Mouse (Mus musculus): ENCODE results near the gene Smpdl3b.
"Not testable (repeated sequence)": the region's sequence is repeated elsewhere in the genome, so short reads cannot be mapped to it uniquely, and the experiment has no call there.

The Smpdl3b gene

DNA sequence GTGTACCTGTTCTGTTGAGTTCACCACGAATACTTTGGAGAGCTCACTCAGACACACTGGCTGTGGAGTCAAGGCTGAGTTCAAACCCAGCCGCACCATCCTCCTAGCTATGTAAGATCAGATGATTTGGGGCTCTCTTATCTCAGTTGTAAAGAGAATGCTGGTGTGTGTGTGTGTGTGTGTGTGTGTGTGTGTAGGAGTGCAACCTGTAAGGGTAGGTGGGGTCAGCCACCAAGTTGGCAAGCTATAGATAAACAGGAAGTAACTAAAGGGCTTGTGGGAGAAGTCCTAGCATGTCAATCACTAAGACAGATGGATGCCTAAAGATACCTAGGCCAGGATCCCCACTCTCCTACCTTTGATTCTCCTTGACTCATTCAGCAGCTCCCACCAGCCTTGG is 26.7 kb upstream of the Smpdl3b start:
- CTCF ChIA-PET: interaction anchor here (0.8 to 1.7 kb wide), 2 partner anchors 10 to 208 kb away, joined by 3 to 8 read pairs; no protein-coding TSS in a partner anchor

DNA sequence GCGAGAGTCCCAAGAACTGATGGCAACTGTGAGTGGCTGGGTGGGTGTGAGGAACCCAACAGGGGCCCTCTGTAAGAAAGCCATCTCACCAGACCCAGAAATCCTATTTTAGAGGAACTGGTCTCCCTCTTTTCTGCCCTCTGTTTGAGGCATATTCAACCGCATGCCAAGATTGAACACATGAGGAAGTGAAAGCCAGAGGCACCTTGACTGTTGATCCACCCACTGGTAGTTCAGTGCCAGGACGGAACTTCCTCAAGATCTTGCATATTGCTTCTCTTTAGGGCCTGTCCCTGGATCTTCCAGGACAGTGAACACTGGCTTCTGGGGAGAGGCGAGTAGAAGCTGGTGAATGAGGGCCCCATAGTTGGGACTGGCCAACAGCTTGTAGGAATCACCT is 23.2 kb upstream of the Smpdl3b start:
- CTCF ChIA-PET: interaction anchor here (0.6 to 0.7 kb wide), 2 partner anchors 36 to 66 kb away, joined by 3 read pairs; no protein-coding TSS in a partner anchor

DNA sequence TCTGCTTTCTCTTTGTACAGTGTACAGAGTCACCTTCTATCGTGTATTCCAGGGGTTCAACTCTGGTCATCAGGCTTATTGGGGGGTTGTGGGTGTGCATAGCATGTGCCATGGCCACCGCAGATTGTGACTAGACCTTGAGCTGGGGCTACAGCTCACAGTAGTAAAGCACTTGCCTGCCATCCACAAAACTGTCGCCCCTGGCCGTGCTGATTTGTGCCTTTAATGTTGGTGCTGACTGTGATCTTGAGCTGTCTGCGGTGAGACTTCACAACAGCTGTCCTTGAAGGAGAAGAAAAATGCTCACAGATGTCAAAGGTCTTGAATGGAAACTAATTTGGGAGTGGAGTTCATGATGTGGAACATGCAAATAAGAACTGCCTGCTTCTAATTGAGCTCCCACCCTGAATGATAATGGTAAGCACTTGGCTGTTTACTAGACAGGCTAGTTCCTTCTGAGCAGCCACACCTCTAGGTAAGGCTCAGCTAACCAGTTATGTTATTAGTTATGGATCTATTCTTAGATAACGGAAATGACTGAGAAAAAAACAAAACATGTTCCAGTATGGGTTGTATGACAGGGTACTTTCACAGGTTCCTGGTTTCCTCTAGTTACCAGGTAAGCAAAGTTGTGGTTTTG is 21.6 kb upstream of the Smpdl3b start:
- CTCF ChIA-PET: interaction anchor here (0.6 to 3.3 kb wide), 6 partner anchors 19 to 262 kb away, joined by 3 to 20 read pairs (median 4); no protein-coding TSS in a partner anchor

DNA sequence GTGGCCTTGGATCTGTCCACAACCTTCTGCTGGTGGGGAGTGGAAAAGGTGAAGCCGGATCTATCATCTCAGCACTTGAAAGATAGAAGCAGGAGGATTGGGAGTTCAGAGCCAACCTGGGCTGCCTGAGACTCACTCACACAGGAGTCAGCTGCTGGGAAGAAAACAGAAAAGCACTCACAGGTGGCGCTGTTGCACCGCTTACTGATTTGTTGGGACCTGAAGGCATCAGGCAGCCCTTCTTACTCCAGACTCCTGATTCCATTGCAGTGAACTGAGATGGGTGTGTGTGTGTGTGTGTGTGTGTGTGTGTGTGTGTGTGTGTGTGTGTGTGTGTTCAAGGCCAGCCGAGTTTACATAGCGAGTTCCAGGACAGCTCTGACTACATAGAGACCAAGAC is 19.7 kb upstream of the Smpdl3b start:
- CTCF ChIA-PET: interaction anchor here (1.5 to 3.3 kb wide), 2 partner anchors 43 to 47 kb away, joined by 4 to 20 read pairs; no protein-coding TSS in a partner anchor

DNA sequence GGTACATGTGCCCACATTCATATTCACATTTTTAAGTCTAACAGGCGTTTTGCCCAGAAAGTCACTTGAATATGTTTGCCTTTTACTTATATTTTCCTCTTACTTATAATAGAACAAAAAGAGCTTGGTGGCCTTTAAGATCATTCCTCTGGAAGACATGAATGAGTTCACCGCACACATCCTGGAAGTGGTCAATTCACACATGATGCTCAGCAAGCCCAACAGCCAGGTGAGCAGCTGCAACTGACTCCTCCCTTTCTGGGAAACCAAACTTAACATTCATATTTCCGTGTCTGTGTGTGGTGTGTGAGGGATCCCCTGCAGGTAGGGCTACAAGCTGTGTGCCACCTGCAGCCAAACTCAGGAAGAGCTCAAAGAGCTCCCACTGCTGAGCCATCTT is 17.9 kb upstream of the Smpdl3b start:
- CTCF ChIA-PET: interaction anchor here (0.6 to 1.7 kb wide), 2 partner anchors 23 to 49 kb away, joined by 4 to 6 read pairs; no protein-coding TSS in a partner anchor

DNA sequence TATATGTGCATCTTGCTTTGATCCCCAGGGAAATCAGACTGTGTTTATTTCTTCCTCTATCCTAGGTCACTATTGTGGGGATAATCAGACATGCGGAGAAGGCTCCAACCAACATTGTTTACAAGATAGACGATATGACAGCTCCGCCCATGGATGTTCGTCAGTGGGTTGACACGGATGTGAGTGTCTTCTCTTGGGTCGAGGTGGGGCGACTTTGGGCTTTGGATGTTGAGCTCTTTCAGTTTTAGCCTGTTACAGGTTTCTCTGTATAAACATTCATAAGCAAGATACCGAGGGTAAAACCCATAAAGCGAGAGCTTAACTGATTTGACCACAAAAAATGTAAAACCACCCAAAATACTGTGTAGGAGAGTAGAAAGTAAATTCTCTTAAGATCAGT is 14.7 kb upstream of the Smpdl3b start:
- CTCF ChIA-PET: interaction anchor here (0.8 kb wide), 1 partner anchor 1041 kb away, joined by 3 read pairs; no protein-coding TSS in a partner anchor

DNA sequence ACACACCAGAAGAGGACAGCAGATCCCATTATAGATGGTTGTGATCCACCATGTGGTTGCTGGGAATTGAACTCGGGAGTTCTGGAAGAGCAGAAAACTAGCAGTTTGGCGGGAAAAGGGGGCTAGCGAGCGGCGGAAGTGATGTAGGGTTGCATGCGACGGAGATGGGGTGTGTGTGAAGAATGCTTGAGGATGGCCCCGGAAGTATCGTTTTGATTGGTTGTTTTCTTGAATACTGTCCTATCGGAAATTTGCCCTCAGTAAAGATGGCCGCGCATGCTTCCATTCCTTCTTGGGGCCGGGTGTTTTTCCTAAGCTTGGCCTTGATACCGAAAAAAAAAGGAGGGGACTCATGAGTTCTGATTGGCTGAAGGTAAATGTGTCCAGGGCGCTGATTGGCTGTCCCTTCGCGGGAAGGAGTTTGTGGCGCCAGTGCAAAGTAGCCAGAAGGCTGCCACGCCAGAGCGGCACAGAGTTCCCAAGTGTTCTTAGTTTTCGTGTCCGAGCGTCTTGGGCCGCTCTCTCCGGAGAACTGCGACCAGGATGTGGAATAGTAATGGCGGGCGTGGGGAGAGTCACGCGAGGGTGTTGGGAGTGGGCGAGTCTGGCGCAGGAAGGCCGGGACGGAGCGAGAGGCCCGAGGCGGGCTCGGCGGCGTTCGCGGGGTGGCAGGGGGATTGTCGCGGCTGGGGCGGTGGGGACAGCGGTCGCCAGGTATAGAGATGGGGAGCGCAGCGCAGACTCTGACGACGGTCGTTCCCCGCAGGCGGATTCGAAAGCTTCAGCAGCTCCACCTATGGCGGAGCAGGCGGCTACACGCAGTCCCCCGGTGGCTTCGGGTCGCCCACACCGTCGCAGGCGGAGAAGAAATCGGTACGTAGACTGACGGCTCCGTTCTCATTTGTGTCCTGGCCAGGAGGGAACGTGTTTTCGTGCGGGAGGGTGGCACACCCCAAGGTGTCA is 11.1 kb upstream of the Smpdl3b start, which contains the start of gene Rpa2:
Gene Rpa2, plus strand, starts transcription at position 419 of the 963 bp plus-strand sequence.
- CTCF ChIA-PET: interaction anchor here (0.8 kb wide), 1 partner anchor 49 kb away, joined by 3 read pairs; no protein-coding TSS in a partner anchor

DNA sequence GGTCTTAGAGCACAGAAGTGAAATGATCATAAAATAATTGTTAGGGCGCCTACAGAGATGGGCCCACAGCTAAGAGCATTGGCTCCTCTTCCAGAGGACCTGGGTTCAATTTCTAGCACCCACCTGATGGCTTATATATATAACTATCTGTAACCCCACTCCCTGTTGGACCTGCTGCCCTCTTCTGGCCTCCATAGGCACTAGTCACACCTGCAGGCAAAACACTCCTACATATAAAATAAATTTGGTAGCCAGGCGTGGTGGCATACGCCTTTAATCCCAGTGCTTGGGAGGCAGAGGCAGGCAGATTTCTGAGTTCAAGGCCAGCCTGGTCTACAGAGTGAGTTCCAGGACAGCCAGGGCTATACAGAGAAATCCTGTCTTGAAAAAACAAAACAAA is 6.1 kb upstream of the Smpdl3b start:
- CTCF ChIA-PET: not testable (repeated sequence)

DNA sequence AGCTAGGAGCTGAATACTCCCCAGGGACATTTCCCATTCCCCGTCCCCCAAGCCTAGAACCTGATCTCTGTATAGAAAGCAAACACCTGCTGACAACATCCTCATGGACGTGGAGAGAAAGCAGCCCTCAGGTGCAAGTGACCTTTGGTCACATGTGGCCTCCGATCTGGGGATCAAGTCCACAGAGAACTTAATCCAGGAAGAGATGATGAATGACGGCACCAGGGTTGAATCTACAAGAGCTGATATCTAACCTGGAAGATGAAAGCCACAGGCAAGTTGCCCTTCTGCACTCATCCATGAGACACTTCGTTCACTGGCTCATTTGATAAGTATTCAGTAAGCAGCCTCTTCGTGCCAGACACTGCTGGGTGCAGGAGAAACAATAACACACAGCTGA is 5.5 kb upstream of the Smpdl3b start:
- CTCF ChIA-PET: no interaction called here

DNA sequence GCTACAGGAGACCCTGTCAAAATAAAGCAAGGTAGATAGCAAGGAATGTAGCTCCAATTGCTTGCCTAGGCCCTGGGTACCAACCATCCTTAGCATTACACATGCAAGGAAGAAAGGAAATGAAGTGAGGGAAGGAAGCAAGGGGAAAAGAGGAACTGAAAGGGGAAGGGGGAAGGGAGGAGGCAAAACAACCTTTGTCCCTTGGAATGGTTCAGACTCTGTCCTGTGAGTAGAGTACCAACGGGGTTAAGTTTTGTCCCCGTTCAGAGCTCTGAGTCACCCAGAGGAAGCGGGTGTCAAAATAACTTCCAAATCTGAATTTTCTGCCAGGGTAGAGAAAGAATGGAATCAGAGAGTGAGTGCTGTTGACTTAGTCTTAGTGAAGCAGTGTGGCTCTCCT is 3.2 kb upstream of the Smpdl3b start:
- CTCF ChIA-PET: no interaction called here

DNA sequence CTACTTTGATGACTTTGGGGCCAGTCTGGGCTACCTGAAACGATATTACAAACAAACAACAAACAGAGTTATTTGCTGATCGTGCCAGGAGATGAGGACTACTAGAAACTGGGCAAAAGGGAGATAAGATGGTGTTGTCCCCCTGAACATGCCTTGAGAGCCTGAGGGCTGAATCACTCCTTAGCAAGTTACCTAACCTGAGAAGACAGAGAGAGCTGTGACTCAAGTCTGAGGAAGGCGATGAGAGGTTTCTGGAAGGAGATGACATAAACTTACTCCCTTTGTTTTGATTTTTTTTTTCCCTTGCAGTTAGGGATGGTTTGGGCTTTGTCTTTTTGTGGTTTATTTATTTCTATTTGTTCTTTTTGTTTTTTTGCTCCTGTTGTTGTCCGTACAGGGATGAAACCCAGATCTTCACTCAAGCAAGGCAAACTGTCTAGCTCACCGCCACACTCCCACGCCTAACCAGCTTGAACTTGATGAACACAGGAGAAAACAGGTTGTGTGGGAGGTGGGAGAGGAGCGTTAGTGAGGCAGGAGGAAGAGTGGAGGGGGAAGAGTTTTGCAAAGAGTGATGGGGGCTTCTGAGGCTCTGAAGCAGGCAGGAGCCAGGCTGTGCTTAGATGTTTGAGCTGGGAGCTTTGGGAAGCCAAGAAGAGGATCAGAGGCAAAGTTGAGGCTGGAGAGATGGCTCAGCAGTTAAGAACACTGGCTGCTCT is 740 bp upstream of the Smpdl3b start:
- CTCF ChIA-PET: no interaction called here

DNA sequence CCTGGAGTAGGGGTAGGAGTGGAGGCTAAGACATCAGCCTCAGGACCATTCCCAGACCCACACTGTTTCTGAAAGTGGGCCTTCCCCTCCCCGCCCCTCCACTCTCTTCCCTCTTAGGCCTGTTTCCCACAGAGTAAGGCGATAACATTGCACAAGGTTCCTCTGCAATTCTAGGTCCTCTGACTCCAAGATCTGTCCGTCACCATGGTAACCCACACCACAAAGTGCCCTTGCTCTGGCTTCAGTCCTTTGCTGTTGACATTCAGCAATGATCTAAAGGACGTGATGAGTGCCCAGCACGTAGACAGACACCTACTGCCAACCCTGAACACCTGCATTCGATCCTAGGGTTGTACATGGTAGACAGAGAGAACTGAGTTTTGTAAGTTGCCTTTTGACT is 4.1 kb downstream of the Smpdl3b start:
- CTCF ChIA-PET: no interaction called here

DNA sequence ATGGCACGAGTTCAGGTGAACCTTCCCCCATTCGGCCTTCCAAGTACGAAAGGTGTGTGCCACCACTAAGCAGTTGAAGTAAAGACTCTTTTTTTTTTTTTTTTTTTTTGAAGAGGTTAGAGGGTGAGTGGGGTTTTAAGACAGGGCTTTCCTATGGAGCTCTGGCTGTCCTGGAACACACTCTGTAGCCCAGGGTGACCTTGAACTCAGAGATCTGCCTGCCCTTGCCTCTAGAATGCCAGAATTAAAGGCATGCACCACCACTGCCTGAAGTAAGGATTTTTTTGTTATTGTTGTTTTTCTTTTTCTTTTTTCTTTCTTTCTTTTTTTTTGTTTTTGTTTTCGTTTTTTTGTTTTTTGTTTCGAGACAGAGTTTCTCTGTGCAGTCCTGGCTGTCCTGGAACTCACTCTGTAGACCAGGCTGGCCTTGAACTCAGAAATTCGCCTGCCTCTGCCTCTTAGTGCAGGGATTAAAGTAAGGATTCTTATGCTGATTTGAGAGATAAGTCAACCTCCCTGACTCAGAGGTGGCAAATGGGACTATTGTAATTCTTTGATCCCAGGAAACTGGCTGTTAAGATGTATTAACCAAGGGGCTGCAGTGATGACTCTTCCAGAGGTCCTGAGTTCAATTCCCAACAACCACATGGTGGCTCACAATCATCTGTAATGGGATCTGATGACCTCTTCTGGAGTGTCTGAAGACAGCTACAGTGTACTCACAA is 7.6 kb downstream of the Smpdl3b start:
- CTCF ChIA-PET: no interaction called here

DNA sequence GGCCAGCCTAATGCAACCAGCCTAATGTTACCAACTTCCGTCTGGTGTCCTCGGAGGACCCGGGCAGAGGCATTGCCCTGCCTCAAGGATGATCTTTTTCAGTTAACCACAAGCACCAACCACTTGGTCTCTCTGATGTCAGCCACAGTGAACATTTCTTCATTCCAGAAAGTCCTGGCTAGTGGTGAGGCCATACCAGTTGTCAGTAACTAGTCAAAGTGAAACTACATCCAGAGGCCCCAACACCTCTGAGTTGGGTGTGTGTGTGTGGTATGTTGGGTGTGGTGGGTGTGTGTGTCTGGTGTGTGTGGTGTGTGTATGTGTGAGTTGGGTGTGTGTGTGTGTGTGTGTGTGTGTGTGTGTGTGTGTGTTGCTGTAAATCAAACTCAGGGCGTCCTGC is 8.3 kb downstream of the Smpdl3b start:
- CTCF ChIA-PET: no interaction called here

DNA sequence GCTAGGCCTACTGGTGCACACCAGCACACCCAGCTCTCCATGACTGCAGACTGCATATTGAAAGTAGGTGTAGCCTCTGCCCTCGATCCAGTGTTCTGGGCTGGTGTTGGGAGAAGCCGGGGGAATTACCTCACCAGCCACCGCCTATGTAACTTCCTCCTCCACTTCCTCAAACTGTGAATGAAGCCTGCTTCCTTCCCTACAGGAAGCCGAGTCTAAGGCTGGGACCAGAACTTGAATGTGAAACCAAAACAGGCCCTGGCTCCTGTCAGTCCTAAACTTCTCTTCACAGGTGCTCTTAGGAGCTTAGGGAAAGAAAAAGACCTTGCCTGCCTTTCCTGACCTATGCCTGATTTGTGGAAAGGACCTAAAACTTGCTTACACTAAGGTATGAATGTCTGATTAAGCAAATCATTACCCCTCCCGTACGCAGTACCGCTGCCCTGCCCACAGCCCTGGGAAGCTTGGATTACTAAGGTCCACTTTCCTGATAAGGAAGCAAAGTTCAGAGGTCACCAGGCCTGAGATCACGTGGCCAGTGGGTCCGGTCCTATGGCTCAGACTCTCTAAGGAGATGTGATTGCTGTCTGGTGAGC is 9.3 kb downstream of the Smpdl3b start:
- CTCF ChIA-PET: interaction anchor here (0.5 kb wide), 2 partner anchors 11 to 128 kb away, joined by 3 read pairs; no protein-coding TSS in a partner anchor

DNA sequence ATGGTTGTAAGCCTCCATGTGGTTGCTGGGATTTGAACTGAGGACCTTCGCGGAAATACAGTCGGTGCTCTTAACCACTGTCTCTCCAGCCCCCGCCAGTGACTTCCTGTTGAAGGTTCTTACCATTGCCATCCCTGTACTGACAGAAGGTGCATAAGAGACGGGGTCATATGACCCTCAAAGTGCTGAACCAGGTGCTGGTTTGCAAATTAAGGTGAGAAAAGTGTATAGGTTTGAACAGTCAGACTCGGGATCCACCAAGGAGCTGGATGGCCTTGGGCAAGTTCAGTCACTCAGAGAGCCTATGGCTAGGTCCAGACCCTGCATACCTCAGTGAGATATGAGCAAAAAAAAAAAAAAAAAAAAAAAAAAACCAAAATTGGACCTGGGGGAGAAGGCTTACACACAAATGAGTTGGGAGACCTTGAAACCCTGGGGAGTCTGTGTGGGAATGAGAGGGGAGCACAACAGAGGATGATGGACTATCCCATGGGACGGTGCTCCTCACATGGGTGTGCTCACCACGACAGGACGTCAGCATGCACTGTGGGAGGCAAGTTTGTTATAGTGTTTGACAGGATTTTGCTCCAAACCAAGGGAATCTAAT is 10.0 kb downstream of the Smpdl3b start:
- CTCF ChIA-PET: interaction anchor here (0.5 kb wide), 1 partner anchor 11 kb away, joined by 3 read pairs; no protein-coding TSS in a partner anchor

DNA sequence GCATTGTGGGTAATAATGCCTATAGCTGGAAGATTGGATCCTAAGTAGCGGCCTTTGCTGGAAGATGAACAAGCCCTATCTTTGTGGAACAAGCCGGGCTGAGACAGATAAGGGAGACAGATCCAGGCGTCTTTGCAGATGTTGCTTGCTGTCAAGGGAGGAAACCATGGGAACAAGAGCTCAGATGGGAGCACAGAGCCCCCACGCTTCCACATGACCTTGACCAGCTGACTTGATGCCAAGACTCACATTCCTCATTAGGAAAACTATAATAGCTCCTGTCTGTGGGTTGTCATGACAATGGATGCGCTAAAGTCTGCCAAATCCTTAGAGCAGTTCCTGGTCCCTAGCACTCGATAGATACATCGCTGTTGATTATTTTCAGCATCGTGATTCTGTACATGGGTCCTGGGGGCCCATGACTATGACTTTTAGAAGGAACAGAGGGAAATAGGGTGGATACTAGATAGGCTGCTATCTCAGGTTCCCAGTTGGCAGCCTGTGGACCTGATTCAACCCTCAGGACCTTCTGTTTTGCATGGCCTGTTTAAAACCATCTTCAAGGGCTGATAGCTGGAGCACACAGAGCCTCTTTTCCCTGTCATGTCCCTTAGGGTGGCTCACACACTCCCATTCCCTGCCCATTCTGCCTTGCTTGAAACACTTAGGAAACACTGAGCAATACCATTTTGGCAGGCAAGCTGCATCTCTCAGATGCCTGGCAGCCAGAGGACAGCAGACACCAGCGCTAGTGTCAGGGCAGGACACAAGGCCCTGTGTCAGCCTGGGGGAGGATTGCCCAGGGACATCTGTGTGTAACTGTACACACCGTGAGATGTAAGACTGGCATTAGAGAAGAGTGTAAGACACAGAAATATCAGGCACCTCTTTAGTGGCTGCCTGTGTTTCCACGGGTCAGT is 12.8 kb downstream of the Smpdl3b start:
- CTCF ChIA-PET: no interaction called here

DNA sequence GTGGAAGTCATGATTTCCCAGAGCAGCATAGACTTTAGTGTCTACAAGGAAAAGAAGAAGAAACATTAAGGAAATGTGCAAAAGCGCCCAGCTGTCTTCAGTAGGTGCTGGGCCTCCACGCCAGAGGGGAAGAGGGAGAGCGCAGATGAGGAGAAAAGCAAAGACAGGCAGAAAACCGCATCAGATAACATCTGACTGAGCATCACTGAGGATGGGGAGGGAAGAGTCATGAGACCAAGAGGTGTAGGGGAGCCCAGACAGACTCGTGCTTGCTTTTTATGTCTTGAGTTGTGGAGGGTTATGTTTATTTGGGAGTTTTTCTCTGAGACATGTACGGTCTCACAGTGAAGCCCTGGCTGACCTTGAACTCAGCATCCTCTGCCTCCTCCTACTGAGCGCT is 15.6 kb downstream of the Smpdl3b start:
- CTCF ChIA-PET: interaction anchor here (0.7 kb wide), 1 partner anchor 82 kb away, joined by 4 read pairs; no protein-coding TSS in a partner anchor

DNA sequence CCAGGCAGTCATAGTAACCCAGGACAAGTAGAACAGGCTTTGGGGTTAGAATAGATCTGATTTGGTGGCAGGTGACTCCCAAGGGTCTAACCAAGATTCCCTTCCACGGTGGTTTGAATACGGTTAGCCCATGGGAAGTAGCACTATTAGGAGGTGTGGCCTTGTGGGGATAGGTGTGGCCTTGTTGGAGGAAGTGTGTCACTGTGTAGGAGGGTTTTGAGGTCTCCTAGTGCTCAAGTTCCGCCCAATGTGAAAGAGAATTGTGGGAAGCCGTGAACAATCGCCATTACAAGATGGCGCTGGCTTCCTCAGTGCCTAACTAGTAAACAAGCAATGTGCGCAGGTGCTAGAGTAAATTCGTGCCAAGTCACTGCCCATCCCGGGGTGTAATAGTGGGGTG is 19.9 kb downstream of the Smpdl3b start:
- CTCF ChIA-PET: not testable (repeated sequence)

All from spleen, embryonic (tissue).